Mouse (Mus musculus): ENCODE data around the gene Slc13a2. TPM values are rescaled to one million over a fixed set of nuclear protein-coding genes. Genes with fewer than 3 reads are reported as not detected.

Slc13a2 gene
- polyA plus RNA-seq, 1 experiment from 2014 or later: not detected

DNA sequence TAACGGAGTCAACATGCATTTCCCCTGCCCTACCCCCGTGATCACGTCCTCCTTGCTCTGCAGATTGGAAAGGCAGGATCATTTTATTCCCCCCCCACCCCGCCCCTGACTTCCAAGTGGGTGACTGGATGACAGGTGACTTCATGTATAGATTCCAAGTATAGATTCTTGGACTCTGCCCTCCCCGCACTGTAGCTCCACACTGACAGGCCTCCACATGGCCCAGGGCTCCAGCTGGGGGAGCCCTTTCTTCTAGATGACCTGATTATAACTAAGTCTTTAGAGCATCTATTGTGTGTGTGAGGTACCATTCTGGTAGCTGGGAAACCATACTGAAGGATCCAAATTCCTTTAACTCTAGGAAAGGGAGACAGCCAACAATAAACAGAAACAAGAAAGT, 40.7 kb upstream of the Slc13a2 start:
- no peak overlapping the region for H3K9ac ChIP-seq
- H3K9me3 ChIP-seq (ENCODE audit: control insufficient read depth, low read length): no peaks in the 10 kb centered on the region
- no peak overlapping the region for H3K27ac ChIP-seq
- H3K27me3 ChIP-seq (ENCODE audit: control insufficient read depth, insufficient read depth, low read length): no peaks in the 10 kb centered on the region
- no peak overlapping the region for H3K4me3 ChIP-seq (replicated peaks; ENCODE audit: low read length)
- WGBS: 88% methylated on average over 5 of the region's 5 CpGs
- ATAC-seq (ENCODE audit: low FRiP score) (no peak), DNase-seq (ENCODE audit: low spot score) (no peak)
- no peak overlapping the region for H3K4me2 ChIP-seq (replicated peaks)
- no peaks in the 10 kb centered on the region for H3K36me3 ChIP-seq (replicated peaks; ENCODE audit: control insufficient read depth, insufficient read depth)
- H3K4me1 ChIP-seq (replicated peaks; ENCODE audit: control insufficient read depth, insufficient read depth, low read length): peaks cover 12% of the 10 kb centered on the region

DNA sequence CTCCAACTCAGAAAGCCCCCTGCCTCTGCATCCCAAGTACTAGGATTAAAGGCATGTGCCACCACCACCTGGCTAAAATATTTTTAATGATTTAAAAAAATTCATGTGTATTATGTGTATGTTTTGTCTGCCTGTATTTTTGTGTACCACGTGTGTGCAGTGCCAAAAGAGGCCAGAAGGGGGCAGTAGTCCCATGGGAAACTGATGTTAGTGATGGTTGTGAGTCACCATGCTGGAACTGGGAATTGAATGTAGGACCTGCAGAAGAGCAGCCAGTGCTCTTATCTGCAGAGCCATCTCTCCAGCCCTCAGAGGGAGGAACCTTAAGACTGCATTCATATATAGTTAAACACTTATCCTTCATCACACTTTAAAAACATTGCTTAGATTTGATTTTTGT, 39.9 kb upstream of the Slc13a2 start:
- DNase-seq (ENCODE audit: low spot score) (no peak), ATAC-seq (ENCODE audit: low FRiP score) (no peak)
- Histone ChIP-seq H3K27me3 (ENCODE audit: control insufficient read depth, insufficient read depth, low read length) (no peaks in the 10 kb centered on the region), H3K9ac (no peak overlapping the region), H3K36me3 (replicated peaks; ENCODE audit: control insufficient read depth, insufficient read depth) (no peaks in the 10 kb centered on the region), H3K9me3 (ENCODE audit: control insufficient read depth, low read length) (no peaks in the 10 kb centered on the region), H3K4me2 (replicated peaks) (no peak overlapping the region), H3K27ac (no peak overlapping the region), H3K4me3 (replicated peaks; ENCODE audit: low read length) (no peak overlapping the region), H3K4me1 (replicated peaks; ENCODE audit: control insufficient read depth, insufficient read depth, low read length) (peaks cover 12% of the 10 kb centered on the region)
- WGBS: 69% methylated on average over 1 of the region's 1 CpGs

DNA sequence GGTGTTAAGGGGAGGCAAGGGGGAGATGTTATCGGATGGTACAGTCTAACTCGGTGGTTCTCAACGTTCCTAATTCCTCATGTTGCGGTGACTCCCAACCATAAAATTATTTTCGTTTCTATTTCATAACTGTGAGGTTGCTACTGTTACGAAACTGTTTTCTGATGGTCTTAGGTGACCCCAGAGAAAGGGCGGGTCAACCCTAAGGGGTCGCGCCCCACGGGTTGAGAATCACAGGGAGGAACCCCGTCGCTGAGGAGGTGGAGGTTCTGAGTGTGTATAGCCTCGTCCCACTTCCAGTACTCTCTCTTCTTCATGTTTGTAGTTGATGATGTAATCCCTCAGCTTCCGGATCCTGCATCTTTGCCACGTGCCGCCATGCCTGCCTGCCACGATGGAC, 36.7 kb upstream of the Slc13a2 start:
- H3K27me3 ChIP-seq (ENCODE audit: control insufficient read depth, insufficient read depth, low read length): no peaks in the 10 kb centered on the region
- ATAC-seq (ENCODE audit: low FRiP score): no peak
- H3K36me3 ChIP-seq (replicated peaks; ENCODE audit: control insufficient read depth, insufficient read depth): no peaks in the 10 kb centered on the region
- no peak for DNase-seq (ENCODE audit: low spot score)
- H3K9me3 ChIP-seq (ENCODE audit: control insufficient read depth, low read length): no peaks in the 10 kb centered on the region
- no peaks in the 10 kb centered on the region for H3K4me1 ChIP-seq (replicated peaks; ENCODE audit: control insufficient read depth, insufficient read depth, low read length)
- 84% methylated on average over 17 of the region's 17 CpGs for WGBS
- H3K27ac ChIP-seq: no peak overlapping the region
- H3K4me2 ChIP-seq (replicated peaks): no peak overlapping the region
- no peak overlapping the region for H3K4me3 ChIP-seq (replicated peaks; ENCODE audit: low read length)
- no peak overlapping the region for H3K9ac ChIP-seq

DNA sequence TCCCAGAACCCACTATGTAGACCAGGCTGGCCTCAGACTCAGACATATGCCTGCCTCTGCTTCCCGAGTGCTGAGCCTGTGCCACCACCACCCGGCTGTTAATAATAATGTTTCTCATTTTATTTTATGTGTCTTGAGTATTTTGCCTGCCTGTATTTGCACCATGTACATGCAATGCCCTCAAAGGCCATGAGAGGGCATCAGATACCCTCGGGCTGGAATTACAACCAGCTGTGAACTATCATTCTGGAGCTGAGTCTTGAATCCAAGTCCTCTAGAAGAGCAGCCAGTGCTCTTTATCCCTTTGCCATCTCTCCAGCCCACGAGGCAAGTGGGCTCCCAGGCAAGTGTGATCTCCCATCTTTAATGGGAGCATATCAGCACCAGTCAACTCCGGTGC, 33.3 kb upstream of the Slc13a2 start:
- no peak overlapping the region for H3K9ac ChIP-seq
- no peak overlapping the region for H3K4me3 ChIP-seq (replicated peaks; ENCODE audit: low read length)
- no peaks in the 10 kb centered on the region for H3K9me3 ChIP-seq (ENCODE audit: control insufficient read depth, low read length)
- WGBS: 50% methylated on average over 5 of the region's 5 CpGs
- ATAC-seq (ENCODE audit: low FRiP score): no peak
- H3K27ac ChIP-seq: no peak overlapping the region
- H3K27me3 ChIP-seq (ENCODE audit: control insufficient read depth, insufficient read depth, low read length): no peaks in the 10 kb centered on the region
- no peaks in the 10 kb centered on the region for H3K36me3 ChIP-seq (replicated peaks; ENCODE audit: control insufficient read depth, insufficient read depth)
- peak; percentile 39 for DNase-seq (ENCODE audit: low spot score)
- H3K4me2 ChIP-seq (replicated peaks): no peak overlapping the region
- H3K4me1 ChIP-seq (replicated peaks; ENCODE audit: control insufficient read depth, insufficient read depth, low read length): no peaks in the 10 kb centered on the region

DNA sequence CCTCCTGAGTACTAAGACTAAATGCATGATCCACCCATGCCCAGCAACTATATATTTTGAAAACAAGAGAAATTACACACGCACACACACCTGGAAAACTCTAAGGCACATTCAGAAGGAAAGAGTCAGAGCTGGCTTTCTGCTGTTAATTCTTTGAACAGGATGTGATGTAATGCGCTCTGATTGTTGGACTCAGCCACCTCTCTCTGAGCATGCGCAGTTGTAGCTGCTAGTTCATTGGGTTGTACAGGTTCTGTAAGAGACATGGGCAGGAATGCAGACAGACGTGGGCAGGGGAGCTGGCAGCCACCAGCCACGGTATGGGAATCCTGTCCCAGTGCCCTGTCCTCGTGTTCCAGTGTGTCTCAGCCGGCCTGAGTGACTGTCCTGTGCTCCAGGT, 32.3 kb upstream of the Slc13a2 start:
- no peak for ATAC-seq (ENCODE audit: low FRiP score)
- Histone ChIP-seq H3K9me3 (ENCODE audit: control insufficient read depth, low read length) (no peaks in the 10 kb centered on the region), H3K27me3 (ENCODE audit: control insufficient read depth, insufficient read depth, low read length) (no peaks in the 10 kb centered on the region), H3K36me3 (replicated peaks; ENCODE audit: control insufficient read depth, insufficient read depth) (no peaks in the 10 kb centered on the region), H3K27ac (no peak overlapping the region), H3K4me2 (replicated peaks) (no peak overlapping the region), H3K4me3 (replicated peaks; ENCODE audit: low read length) (no peak overlapping the region), H3K9ac (no peak overlapping the region), H3K4me1 (replicated peaks; ENCODE audit: control insufficient read depth, insufficient read depth, low read length) (no peaks in the 10 kb centered on the region)
- WGBS: 74% methylated on average over 7 of the region's 7 CpGs
- no peak for DNase-seq (ENCODE audit: low spot score)

DNA sequence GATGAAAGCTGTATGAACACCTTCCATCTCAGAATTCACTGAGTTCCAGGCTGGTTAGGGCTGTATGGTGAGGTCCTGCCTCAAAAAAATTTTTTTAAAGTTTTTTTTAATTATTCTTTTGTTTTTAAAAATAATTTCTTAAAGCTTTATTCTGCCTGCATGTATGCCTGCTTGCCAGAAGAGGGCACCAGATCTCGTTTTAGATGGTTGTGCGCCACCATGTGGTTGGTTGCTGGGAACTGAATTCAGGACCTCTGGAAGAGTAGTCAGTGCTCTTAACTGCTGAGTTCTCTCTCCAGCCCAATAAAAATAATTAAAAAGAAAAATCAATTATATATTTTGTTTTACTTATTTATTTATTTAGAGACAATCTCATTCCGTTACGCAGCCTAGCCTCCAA, 31.7 kb upstream of the Slc13a2 start:
- Histone ChIP-seq H3K27ac (no peak overlapping the region), H3K36me3 (replicated peaks; ENCODE audit: control insufficient read depth, insufficient read depth) (no peaks in the 10 kb centered on the region), H3K27me3 (ENCODE audit: control insufficient read depth, insufficient read depth, low read length) (no peaks in the 10 kb centered on the region), H3K4me2 (replicated peaks) (no peak overlapping the region), H3K9me3 (ENCODE audit: control insufficient read depth, low read length) (no peaks in the 10 kb centered on the region), H3K4me3 (replicated peaks; ENCODE audit: low read length) (no peak overlapping the region), H3K4me1 (replicated peaks; ENCODE audit: control insufficient read depth, insufficient read depth, low read length) (no peaks in the 10 kb centered on the region), H3K9ac (no peak overlapping the region)
- ATAC-seq (ENCODE audit: low FRiP score) (no peak), DNase-seq (ENCODE audit: low spot score) (peak; percentile 72)
- WGBS: 10% methylated on average over 4 of the region's 4 CpGs

DNA sequence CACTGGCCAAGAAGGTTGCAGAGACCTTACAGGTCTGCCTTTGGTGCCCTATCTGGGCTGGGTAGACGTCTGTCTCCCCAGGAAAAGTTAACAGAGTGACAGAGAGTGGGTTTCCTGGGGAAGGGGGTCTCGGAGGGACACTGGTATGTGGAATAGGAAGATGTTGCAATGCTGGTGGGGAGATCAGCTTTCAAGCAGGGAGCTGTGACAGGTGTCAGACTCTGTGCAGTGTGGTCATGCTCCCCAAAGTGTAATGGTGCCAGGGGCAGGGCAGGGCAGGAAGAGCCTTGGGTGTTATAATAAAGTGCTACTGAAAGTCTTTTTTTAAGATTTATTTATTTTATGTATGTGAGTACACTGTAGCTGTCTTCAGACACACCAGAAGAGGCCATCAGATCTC, 28.3 kb upstream of the Slc13a2 start:
- no peaks in the 10 kb centered on the region for H3K36me3 ChIP-seq (replicated peaks; ENCODE audit: control insufficient read depth, insufficient read depth)
- H3K9ac ChIP-seq: no peak overlapping the region
- H3K27ac ChIP-seq: no peak overlapping the region
- DNase-seq (ENCODE audit: low spot score): no peak
- WGBS: 62% methylated on average over 2 of the region's 2 CpGs
- no peaks in the 10 kb centered on the region for H3K27me3 ChIP-seq (ENCODE audit: control insufficient read depth, insufficient read depth, low read length)
- H3K4me3 ChIP-seq (replicated peaks; ENCODE audit: low read length): no peak overlapping the region
- H3K4me2 ChIP-seq (replicated peaks): no peak overlapping the region
- H3K9me3 ChIP-seq (ENCODE audit: control insufficient read depth, low read length): no peaks in the 10 kb centered on the region
- H3K4me1 ChIP-seq (replicated peaks; ENCODE audit: control insufficient read depth, insufficient read depth, low read length): no peaks in the 10 kb centered on the region
- no peak for ATAC-seq (ENCODE audit: low FRiP score)

DNA sequence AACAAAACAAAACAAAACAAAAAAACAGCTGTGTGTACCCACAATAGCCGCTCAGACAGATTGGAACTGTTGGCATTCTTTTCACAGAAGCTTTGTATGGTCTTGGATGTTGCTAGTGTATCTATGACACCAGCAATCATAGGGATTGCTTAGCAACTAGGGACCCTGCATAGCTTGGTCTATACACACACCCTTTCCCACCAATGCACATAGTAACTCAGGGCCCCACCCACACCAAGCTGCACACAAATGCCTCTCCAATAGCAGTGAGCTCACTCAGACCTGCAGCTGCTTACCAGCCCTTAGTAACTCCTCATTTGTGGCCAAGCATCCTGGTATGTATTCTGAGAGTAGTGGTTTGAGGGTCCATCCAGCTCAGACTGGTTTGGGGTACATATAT, 26.2 kb upstream of the Slc13a2 start:
- WGBS: 79% methylated on average over 1 of the region's 1 CpGs
- Histone ChIP-seq H3K36me3 (replicated peaks; ENCODE audit: control insufficient read depth, insufficient read depth) (no peaks in the 10 kb centered on the region), H3K4me2 (replicated peaks) (no peak overlapping the region), H3K27me3 (ENCODE audit: control insufficient read depth, insufficient read depth, low read length) (no peaks in the 10 kb centered on the region), H3K27ac (no peak overlapping the region), H3K4me3 (replicated peaks; ENCODE audit: low read length) (no peak overlapping the region), H3K4me1 (replicated peaks; ENCODE audit: control insufficient read depth, insufficient read depth, low read length) (no peaks in the 10 kb centered on the region), H3K9ac (no peak overlapping the region), H3K9me3 (ENCODE audit: control insufficient read depth, low read length) (no peaks in the 10 kb centered on the region)
- DNase-seq (ENCODE audit: low spot score) (no peak), ATAC-seq (ENCODE audit: low FRiP score) (no peak)

DNA sequence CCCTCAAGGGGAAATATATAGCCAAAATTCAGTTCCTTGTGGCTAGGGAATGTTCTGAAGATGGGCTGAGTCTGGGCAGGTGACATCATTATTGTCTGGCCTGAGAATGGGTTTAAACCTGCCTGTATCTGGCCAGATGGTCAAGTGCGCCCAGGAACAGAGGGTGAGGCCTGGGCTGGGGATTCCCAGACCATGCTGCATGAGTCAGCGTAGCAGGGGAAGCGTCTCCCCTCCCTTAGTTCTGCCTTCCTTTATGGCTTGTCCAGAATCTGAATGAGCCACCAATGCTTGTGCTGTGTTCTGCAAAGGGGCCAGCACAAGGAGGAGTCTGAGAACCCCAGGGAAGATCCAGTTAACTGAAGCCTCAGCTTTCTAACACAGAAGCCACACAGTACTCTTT, 25.2 kb upstream of the Slc13a2 start:
- no peaks in the 10 kb centered on the region for H3K9me3 ChIP-seq (ENCODE audit: control insufficient read depth, low read length)
- H3K36me3 ChIP-seq (replicated peaks; ENCODE audit: control insufficient read depth, insufficient read depth): no peaks in the 10 kb centered on the region
- H3K27ac ChIP-seq: no peak overlapping the region
- no peak overlapping the region for H3K4me2 ChIP-seq (replicated peaks)
- 71% methylated on average over 3 of the region's 3 CpGs for WGBS
- H3K27me3 ChIP-seq (ENCODE audit: control insufficient read depth, insufficient read depth, low read length): no peaks in the 10 kb centered on the region
- H3K4me1 ChIP-seq (replicated peaks; ENCODE audit: control insufficient read depth, insufficient read depth, low read length): no peaks in the 10 kb centered on the region
- ATAC-seq (ENCODE audit: low FRiP score): no peak
- no peak overlapping the region for H3K9ac ChIP-seq
- H3K4me3 ChIP-seq (replicated peaks; ENCODE audit: low read length): no peak overlapping the region
- DNase-seq (ENCODE audit: low spot score): no peak

DNA sequence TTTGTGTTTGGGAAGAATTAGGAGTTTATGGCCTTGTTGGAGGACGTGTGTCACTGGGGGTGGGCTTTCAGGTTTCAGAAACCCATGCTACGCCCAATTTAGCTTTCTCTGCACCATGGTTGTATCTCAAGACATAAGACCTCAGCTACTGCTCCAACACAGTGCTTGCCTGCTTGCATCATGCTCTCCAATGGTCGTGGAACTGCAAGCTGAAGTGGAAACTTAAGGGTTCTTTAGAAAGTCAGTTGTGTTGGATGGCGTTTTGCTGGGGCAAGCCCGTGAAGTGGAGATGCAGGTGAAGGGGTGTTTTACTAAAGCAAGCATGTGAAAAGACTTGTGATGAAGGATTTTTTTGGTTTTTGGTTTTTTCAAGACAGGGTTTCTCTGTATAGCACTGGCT, 21.1 kb upstream of the Slc13a2 start:
- WGBS: 83% methylated on average over 5 of the region's 5 CpGs
- no peaks in the 10 kb centered on the region for H3K4me1 ChIP-seq (replicated peaks; ENCODE audit: control insufficient read depth, insufficient read depth, low read length)
- H3K9me3 ChIP-seq (ENCODE audit: control insufficient read depth, low read length): no peaks in the 10 kb centered on the region
- DNase-seq (ENCODE audit: low spot score): no peak
- H3K4me2 ChIP-seq (replicated peaks): no peak overlapping the region
- no peak for ATAC-seq (ENCODE audit: low FRiP score)
- H3K27ac ChIP-seq: no peak overlapping the region
- H3K27me3 ChIP-seq (ENCODE audit: control insufficient read depth, insufficient read depth, low read length): no peaks in the 10 kb centered on the region
- H3K9ac ChIP-seq: no peak overlapping the region
- no peak overlapping the region for H3K4me3 ChIP-seq (replicated peaks; ENCODE audit: low read length)
- no peaks in the 10 kb centered on the region for H3K36me3 ChIP-seq (replicated peaks; ENCODE audit: control insufficient read depth, insufficient read depth)
